Mouse (Mus musculus) naive thymus-derived CD4-positive, alpha-beta T cell, adult 2 months (primary cell): ENCODE data around the gene Nedd4.
A peak's percentile ranks its signal among the peaks of the same experiment; 100 is the strongest.

Source experiments
- DNase-seq: peaks from one replicate; pipeline ENCODE4 v3.0.0-alpha.2; 2011; ENCODE audit warnings: low read depth

The Nedd4 gene

GRCm38 (mm10) chr9:72791213-72791582 lies 129.1 kb downstream of the Nedd4 start:
- DNase-seq, result no peak

- no peak for DNase-seq
Measured at GRCm38 (mm10) chr9:72791681-72792080, 129.5 kb downstream of the Nedd4 start.

GRCm38 (mm10) chr9:72795243-72795642 lies 133.1 kb downstream of the Nedd4 start:
- no peak for DNase-seq

- DNase-seq, result peak; percentile 63
Measured at GRCm38 (mm10) chr9:72797136-72797621, 135.0 kb downstream of the Nedd4 start.
